Mouse (Mus musculus) C2C12 (cell line): ENCODE measurements around the gene Wt1.

ENCODE experiments used
- CEBPB ChIP-seq: IDR thresholded peaks from one replicate; pipeline ENCODE4 v1.6.1; 2011; ENCODE audit warnings: low read depth, mild to moderate bottlenecking, control low read depth, moderate library complexity
- CTCF ChIP-seq: IDR thresholded peaks from one replicate; pipeline ENCODE4 v1.5.1; 2011; ENCODE audit not compliant: control insufficient read depth, insufficient read depth, insufficient read length
- FOSL1 ChIP-seq: IDR thresholded peaks from one replicate; pipeline ENCODE4 v1.8.0; 2011; ENCODE audit warnings: mild to moderate bottlenecking, low read length; ENCODE audit not compliant: poor library complexity, insufficient read depth, severe bottlenecking
- MAX ChIP-seq: IDR thresholded peaks from one replicate; pipeline ENCODE4 v1.6.1; 2011; ENCODE audit warnings: mild to moderate bottlenecking, control low read depth
- MYOD1 ChIP-seq: IDR thresholded peaks from one replicate; pipeline ENCODE4 v1.6.1; 2011; ENCODE audit warnings: low read depth; ENCODE audit not compliant: control insufficient read depth, insufficient read length
- MYOG ChIP-seq: IDR thresholded peaks from one replicate; pipeline ENCODE4 v1.6.1; 2011; ENCODE audit not compliant: control insufficient read depth, insufficient read length; ENCODE audit errors: extremely low read depth
- USF1 ChIP-seq: IDR thresholded peaks from one replicate; pipeline ENCODE4 v1.6.1; 2011; ENCODE audit warnings: low read depth, mild to moderate bottlenecking, control low read depth, moderate library complexity

- no peak for TF ChIP-seq CTCF
- TF ChIP-seq FOSL1 = no peak
- no peak for TF ChIP-seq USF1
- TF ChIP-seq MAX = no peak
- TF ChIP-seq CEBPB = no peak
- TF ChIP-seq MYOG = no peak
- no peak for TF ChIP-seq MYOD1
These were observed 2.2 kb downstream of the Wt1 start for GRCm38 (mm10) chr2:105128564-105128963.
